Mouse (Mus musculus) cortical plate, adult 2 months (tissue): ENCODE results near the gene Styx.

Source experiments
- CTCF ChIP-seq: fragments of 200-500 bp; IDR thresholded peaks from 2 replicates; pipeline ENCODE4 v1.5.1; 2011; ENCODE audit warnings: mild to moderate bottlenecking, control low read depth, low read length; ENCODE audit not compliant: insufficient read depth; ENCODE audit errors: extremely low read depth
- POLR2A ChIP-seq: fragments of 200-500 bp; IDR thresholded peaks from 2 replicates; pipeline ENCODE4 v1.6.1; 2011; ENCODE audit warnings: mild to moderate bottlenecking, low read length, control low read depth; ENCODE audit not compliant: insufficient read depth; ENCODE audit errors: extremely low read depth

DNA sequence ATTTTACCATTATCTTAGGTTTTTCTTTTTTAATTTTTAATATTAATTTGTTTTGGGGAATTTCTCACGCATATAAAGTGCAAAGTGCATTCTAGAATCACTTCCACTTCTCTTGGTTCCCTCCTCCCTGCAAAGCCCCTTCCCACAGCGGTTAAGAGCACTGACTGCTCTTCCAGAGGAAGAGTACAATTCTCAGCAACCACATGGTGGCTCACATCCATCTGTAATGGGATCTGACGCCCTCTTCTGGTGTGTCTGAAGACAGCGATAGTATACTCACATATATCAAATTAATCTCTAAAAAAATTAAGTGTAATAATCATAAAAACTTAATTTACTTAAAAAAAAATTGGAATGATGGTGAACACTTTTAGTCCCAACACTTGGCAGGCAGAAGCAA, 46.5 kb upstream of the Styx start:
- TF ChIP-seq CTCF (no peak), POLR2A (no peak)
